Mouse (Mus musculus) frontal cortex, postnatal 36 days (tissue): ENCODE data around the gene Opcml.

Source experiments
- DNase-seq, 2 experiments: peaks; one replicate each; pipeline ENCODE4 v3.0.0; 2022; ENCODE audit warnings: low spot score in 2 of 2

Gene Opcml

DNA sequence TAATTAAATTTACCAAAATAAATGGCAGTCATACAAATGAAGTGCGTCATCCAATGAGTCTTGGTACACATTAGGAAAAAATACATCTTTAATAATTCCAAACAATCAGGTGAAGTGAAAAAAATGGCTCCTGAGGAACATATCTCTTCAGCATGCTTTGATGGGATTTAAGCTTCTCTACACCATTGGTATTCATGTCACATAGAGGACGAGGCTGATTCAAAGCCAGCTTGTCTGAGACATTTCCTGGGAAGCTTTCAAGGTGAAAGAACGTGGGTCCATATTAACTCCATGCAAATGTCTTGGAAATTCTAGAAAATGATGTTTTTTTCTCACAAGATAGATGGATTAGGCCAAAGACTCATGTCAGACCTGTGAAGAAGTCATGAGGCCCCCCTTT is 212.6 kb downstream of the Opcml start:
- no peak for DNase-seq

DNA sequence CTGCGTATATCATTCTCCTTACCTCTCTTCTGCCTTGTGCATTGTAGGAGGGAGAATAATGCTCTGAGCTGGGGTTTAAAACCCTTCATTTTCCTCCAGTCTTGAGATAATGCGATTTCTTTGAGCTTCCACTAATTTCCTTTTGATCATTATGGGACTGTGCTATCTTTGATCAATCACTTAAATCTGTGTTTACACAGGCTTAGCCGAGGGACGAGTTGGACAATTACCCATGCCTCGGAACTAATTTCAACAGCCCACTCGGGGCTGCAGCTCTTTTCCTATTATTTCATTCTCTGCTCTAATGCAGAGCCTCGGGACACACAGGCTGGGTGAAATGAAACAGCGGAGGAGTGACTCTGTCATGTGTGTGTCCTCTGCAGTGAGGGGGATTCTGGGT is 220.9 kb downstream of the Opcml start:
- DNase-seq, result no peak

DNA sequence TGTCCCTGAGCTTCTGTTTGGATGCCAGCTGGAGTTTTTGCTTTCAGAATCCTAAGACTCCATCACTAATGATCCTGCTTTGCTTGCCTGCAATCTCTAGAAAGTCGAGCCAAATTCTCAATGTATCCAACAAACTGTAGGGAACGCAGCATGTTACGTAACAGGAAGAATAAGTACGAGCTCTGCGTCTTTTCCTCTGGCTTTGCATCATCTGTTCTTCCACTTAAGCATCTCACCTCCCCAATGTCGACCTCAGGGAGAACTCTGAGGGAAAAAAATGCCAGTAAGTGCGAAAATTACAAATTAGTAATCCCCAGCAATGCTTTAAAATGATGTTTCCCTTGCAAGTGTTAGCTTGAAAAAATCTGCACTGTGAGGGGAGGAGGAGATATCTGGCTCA is 222.1 kb downstream of the Opcml start:
- DNase-seq, result peak in 1 of 2 experiments; percentile 47

DNA sequence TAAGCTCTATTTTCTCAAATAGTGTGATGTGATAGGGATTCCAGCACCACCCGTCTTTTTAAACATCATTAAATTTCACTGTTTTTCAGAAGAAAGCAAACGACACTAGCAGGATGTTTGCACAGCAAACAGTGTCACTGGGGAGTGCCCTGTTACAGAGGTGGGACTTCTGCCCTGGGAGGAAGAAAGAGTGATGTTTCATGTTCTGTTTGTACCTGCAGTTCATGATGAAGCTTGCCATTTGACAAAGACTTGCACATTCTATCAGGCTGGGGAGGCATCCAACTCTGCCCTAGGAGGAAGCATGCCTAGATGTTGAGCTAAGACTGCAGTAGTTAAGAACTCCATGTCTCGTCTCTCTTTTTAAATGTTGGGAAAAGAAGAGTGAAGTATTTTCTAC is 222.6 kb downstream of the Opcml start:
- no peak for DNase-seq

DNA sequence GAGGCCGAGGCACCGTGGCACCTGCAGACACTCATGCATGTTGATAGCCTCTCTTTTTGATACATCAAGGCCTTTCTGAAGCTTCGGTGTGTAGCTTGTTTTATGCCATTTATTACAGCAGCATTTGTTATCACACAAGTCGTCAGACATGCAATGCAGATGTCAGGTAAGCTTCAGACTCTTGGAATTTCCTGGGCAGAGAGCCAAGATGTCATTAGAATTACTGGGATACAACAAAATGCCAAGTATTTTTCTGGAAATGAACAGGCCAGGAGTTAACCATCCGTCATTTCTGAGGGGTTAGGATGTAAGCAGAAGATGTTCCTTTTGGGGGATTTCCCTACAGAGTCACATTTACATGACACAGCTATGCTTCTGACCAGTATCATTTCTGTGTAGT is 237.6 kb downstream of the Opcml start:
- DNase-seq, result no peak

DNA sequence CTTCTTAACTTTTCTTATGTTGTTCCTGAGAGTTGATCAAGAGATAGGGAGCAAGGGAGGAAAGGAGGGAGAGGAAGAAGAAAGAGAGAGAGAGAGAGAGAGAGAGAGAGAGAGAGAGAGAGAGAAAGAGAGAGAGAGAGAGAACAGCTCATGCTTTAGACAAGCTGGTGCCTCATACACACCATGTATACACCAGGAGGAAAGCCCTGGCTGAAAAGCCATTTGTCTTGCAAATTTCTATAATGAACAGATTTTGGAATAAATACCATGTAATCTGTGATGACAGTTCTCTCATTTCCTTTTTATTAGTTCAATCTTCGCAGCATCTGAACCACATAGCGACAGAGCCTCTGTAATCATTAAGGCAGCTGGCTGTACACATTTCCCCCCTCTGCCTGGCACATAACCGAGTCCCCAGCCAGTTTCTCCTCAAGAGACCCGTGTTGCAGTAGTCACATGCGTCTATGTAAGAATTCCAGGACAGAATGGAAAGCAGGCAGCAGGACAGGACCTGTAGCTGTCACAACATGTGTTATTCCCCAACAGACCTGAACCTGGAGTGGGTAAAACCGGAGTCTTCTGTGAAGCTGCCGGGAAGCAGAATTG is 238.3 kb downstream of the Opcml start:
- no peak for DNase-seq

DNA sequence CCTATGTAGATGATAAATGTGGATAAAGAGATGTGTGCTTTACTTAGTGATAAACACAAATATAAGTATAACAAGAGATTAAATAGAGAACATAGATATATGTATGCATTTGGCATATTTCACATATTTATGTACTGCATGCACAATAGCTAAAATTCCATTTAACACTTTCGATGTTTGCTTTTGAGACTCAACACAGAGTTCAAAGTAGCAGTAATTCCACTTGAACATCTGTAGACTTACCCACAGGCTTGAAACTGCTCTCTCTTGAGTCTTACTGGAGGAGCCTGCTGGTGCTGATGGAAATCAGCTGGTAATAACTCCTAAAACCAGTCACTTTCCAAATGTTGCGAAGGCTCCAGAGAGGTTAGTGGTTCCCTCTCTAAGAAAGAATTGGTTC is 258.6 kb downstream of the Opcml start:
- no peak for DNase-seq

DNA sequence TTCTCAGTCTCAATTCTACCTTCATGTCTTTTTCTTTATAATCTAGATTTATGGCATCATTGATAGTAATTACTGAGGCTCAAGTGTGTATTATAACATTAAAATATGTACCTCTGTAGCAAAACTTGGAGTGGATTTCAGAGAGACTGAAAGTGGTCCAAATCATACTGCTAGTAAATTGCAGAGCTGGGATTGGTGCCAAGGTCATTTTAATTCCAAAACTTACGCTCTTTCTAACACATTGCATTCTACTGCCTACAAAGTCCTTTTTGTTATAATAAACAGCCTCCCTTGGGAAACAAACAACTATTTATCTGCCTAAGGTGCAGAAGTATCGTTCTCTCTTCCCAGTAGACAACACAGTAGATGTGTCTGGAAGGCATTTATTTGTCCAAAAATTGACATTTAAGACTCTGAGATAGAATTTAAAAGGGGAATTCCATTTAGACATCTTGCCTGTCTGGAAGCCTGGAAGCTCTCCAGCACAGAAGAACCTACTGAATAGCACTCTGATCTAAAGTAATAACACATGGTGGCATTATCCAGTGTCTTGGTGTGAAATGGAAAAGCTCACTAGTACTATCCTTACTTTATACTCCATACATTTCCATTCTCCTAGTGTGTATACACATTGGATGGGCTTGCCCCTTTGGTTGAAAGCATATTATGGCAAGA is 266.7 kb downstream of the Opcml start:
- no peak for DNase-seq

DNA sequence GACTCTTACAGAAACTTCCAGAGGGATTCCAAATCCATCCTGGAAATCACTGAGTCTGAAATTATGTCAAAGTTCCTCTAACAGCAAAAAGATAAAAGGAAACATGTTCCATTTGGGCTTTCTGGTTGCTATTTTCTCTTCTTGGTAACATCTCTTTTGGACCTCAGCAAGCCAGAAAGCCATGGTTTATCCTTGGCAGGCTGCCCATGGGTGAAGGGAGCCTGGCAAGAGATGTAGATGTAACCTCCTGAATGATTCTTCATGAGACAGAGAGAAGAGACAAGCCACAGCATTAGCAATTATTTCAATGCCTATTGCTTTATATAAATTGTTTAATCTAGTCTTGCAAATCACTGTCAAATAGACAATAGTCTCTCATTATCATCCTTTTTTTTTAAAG is 274.6 kb downstream of the Opcml start:
- DNase-seq, result no peak

DNA sequence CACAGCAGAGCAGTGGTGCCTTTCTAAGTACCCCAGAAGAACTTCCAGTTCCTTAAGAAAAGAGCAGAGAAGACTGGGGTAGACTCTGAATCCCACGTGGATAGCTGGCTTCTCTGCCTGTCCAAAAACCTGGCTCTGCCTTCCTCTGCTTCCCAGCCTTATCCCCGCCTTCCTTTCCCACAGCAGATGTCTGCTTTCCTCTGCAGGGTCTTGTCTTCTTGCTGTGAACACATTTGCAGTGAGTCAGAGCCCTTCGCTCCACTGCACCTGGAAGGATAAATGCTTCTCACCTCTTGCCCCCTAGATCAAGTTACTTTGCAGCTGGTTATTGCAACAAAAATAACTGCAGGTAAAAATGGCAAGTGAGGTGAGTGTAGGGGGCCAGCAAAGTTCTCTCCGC is 290.1 kb downstream of the Opcml start:
- no peak for DNase-seq

DNA sequence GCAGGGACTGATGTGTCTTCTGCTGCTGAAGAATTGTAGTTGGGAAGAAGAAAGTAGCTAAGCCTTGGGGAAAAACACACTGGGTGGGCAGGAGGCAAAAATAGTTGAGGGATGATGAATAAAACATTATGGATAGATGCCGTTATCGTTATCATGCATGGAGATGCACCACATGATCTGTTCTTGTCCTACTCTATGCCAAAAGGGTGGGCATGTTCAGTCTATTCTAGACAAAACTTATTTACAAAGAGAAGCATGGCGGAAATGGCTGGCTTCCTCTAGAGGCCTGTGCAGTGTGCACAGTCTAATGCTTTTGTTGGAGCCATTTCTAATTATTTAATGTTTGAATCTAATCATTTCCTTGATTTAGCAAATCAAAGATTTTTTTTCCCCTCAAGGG is 293.2 kb downstream of the Opcml start:
- no peak for DNase-seq

DNA sequence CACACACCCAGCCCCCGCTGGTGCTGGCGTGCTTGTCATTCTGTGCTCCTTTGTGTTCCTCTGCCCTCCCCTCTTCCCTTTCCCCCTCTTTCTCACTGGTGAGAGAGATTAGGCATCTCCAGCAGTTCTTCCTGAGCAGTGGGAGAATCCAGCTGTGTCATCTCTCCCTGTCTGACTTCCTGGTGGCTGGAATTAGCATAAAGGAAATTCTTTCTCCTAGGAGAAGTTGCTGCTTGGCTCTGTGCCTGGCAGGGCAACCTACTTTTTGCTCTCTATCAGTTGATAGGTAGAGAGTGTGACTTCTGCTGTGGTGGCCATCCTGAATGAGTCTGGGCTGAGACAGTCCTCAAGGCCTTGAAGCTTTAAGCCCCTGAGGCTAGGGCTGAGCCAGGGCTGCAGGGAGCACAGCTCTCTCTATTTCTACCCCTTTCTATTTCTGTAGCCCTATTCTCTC is 293.7 kb downstream of the Opcml start:
- no peak for DNase-seq

DNA sequence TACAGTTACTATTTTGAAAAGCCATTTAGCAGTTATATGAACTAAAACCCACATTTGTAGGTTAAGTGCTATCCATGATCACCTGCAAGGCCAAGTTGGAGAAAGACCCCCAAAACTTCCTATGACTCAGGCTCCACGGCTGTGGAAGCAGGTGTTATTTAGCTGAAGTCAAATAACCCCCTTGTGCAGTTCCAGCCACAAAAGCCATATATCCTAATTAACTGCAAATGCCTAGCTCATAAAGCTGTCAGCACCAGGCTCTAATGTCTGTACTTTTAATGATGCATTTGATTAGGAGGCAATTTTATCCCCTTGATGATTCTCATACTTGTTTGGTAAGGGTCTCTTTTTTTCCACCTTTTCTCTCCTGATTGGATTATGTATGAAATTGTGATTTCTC is 300.8 kb downstream of the Opcml start:
- DNase-seq, result no peak

DNA sequence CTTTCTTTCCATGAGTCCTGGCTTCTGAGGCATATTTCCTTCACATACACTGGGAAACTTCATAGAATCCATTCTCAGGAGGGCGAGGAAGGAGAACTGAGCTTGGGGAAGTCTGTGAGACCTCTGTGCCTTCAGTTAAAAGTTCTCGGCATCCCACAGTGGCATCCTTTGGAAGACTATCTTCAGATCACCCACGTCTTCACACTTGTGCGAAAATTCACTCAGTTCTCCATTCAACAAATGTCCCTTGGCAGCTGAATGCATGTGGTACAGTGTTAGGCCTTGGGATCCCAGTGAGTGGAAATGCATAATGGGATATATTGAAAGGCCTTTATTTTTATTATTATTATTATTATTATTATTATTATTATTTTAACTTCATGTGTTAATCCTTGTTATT is 304.1 kb downstream of the Opcml start:
- peak in 1 of 2 experiments; percentile 51 for DNase-seq

DNA sequence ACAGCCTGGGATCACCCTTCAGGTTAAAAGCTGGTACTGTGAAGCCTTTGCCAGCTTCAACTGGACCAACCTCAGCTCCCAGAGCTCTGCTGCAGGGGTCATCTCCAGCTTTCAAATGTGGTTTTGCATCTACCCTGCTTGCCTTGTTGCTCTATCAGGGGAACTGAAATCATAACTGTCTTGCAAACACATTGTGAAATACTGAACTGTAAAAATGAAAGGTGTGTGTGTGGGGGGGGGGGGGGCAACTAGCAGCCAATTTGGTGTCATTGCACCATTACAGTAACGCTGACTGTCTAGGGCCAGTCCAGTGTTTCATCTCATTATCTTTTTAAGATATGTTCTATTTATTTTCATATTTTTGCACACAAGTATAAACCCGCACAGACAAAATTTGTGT is 305.6 kb downstream of the Opcml start:
- no peak for DNase-seq

DNA sequence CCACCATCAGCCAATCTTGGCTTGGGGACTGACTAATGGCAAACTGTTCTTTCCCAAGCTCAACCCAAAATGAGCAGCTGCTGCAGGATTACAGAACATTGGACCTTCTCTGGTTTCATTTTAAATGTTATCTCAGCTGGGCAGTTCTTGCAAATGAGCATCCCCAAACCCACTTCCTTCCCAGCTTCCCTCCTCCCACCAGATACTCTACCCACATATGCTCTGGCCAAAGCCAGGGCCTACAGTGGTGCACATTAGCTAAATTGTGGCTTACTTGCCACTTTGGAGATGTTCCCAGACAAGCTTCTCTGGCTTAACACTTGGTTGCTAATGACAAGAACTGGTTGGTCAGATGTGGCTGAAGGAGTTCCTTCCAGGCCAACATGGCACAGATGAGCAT is 311.4 kb downstream of the Opcml start:
- no peak for DNase-seq

DNA sequence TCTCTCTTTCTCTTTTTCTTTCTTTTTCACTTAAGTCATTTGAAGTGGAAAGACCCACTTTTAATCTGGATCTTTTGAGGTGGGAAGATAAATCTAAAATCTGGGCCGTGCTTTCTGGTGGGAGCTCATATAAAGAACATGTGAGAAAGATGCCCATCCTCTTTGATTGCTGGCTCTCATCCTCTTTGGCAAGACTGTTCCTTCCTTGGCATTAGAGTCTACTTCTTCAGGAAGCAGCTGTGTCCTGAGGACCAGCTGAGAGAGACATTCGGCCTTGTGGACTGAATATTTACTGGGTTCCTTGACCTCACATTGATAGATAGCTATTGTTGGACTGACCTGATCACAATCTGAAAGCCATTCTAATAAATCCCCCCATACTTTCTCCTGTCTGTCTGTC is 331.3 kb downstream of the Opcml start:
- DNase-seq, result no peak

DNA sequence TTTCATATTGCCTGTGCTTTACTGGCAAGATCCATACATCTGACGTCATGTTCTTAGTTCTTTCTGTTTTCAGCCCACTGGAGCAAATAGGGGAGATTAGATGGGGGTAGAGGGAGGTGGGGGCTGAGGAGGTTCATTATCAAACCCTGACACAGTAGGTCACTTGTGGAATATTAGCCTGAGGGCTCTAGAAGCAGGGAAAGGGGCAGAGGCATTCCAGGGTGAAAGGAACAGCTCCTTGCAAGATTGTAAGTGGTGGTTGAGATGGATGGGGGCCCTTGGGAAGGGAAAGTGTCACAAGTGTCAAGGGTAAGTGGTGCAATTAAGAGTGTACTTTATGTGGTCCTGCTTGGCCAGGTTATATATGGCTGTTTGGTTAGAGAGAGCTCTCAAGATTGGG is 338.2 kb downstream of the Opcml start:
- DNase-seq, result no peak

DNA sequence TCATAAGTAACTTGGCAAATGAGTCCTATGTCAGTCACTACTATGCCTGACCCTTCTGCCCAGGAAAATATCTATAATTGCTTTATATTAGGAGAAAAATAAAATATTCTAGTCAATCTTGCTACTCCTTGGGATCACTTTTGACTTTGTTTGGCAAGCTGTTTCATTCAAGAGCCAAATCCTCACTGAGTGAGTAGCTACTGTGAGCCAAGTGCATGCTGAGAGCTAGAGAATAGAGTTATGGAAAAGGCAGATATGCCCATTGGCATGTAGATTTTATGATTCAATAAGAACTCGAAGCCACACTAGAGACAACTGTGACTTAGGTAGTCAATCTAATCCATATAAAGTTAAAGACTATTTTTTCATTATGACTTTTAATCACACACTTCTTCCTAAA is 340.9 kb downstream of the Opcml start:
- no peak for DNase-seq

DNA sequence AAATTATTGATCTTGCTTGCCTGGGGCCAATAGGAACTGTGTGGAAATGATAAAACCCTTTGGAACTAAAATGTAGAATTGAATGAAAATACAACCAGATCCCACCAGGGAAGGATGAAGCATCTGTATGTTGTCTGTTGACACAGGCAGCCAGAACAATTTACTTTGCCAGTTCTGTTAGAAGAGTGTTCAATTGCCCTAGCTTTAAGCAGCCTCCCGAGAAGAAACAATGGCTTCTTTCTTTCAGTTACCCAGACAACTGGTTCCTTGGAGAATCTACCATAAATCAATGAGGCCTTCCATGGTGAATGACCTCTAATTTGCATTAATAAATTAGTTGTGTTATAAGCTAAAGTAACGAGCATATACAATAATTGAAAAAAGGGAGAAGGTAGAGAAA is 346.0 kb downstream of the Opcml start:
- no peak for DNase-seq

DNA sequence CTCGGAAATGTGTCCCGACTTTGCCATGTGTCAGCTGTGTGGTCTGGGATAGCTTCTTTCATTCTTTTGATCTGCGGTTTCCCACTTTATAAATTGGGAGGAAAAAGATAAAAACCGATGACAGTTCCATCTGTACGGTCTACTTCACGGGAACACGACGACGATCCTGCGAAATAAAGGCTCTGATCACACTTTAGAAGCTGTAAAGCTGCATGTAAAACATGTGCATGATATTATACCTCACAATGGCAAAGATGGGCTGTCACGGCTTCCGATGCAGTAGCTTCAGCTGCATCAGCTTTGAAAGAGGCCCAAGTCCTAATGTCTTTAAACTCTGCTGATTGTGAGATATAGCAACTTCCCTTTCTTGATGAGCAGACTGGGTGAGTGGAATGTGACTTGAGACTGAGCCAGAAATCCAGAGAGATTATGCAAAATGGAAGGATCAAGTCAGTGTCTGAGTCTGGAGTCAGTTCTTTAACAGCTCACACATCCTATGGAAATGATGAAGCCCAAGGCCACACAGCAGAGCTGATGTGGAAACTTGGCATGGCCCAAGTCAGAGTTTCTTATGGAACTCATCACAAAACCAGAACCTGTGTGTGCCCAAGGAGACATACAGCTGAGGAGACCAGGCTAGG is 349.5 kb downstream of the Opcml start:
- DNase-seq, result peak in 1 of 2 experiments; percentile 22

DNA sequence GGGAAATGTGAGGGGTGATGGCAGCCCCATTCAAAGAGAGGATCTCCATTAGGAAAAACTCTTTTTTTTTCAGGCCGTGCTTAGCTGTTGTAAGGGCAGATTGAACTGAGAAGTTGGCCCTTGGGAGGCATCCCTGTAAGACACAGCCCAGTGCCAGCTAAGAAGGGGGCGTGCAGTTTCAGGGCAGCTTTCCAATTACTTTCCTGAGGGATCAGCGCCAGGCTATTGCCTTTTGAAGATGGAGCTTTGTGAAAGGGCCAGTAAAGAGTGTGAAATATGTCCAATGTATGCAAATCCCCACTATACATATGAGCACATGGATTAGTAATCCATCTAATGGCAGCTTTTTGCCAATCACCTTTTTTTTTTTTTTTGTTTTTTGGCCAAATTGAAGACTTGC is 358.9 kb downstream of the Opcml start:
- DNase-seq, result no peak

DNA sequence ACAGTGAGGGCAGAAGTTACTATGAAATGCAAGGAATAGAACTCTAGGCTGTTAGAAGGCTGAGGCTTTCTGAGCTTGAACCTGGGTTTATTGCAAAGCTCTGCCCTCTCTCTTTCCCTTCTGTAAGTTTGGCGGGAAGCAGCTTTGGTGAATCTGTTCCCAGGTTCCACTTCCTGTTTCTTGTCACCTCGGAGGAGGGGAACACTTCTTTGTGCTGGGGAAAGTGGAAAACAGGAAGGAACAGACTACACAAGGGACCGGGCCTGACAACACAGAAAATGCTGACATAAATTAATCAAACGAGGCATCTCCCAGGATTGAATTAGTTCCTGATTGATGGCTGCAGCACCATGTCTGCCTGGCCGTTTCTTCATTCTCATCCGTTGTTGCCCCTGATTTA is 363.2 kb downstream of the Opcml start:
- DNase-seq, result no peak
